Mouse (Mus musculus): ENCODE measurements around the gene Doc2b. TPM values are rescaled to one million over a fixed set of nuclear protein-coding genes. Genes with fewer than 3 reads are reported as not detected.
A peak's percentile ranks its signal among the peaks of the same experiment; 100 is the strongest.

Gene Doc2b
- polyA plus RNA-seq, 1 experiment from 2014 or later, result 0.82 TPM

DNA sequence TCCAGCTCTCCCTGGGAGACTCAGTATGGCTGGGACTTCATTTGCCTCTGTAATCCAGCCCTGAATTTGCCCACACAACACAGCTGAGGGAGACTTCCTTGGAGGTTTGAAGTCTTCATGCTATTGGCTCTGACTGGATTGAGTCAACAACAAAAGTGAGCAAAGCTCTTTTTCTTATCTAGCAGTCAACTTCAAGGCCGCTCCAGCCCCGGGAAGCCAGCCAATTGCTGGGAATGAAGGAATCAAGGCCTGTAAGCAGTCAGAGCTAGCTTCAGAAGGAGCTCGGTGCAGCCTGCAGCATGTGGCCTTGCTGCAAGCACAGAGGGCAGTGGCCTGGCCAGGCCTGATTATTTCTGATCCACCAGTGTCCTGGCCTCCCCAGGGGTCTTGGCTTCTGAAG lies 16.1 kb upstream of the Doc2b start:
- Histone ChIP-seq H3K9me3 (no peaks in the 10 kb centered on the region), H3K27me3 (replicated peaks) (no peaks in the 10 kb centered on the region), H3K4me1 (no peaks in the 10 kb centered on the region), H3K9ac (no peak overlapping the region), H3K4me2 (replicated peaks) (no peak overlapping the region), H3K27ac (no peak overlapping the region), H3K36me3 (no peaks in the 10 kb centered on the region), H3K4me3 (no peak overlapping the region)
- no peak for ATAC-seq (ENCODE audit: low FRiP score, low read depth)
- 67% methylated on average over 3 of the region's 3 CpGs for WGBS

DNA sequence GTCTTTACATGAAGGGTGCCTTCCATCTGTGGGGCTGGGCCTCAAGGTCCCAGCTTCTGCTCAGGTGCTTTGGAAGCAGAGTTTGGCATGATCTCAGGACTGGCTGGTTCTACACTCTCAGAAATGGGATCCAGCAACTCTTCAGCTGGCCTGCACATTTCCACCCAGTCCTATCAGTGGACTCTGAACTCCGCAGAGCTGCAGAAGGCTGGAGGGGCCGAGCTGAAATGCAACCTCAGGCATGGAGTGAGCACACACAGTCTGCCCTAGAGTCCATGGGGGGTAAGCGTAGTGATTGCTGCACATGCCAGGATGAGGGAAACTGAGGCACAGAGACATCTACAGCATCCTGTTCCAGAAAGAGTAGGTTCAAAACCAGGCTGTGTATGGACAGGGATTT lies 14.7 kb upstream of the Doc2b start:
- no peak overlapping the region for H3K4me3 ChIP-seq
- no peak overlapping the region for H3K9ac ChIP-seq
- ATAC-seq (ENCODE audit: low FRiP score, low read depth), result no peak
- no peaks in the 10 kb centered on the region for H3K9me3 ChIP-seq
- WGBS, result 91% methylated on average over 3 of the region's 3 CpGs
- H3K4me1 ChIP-seq, result no peaks in the 10 kb centered on the region
- H3K27ac ChIP-seq, result no peak overlapping the region
- no peaks in the 10 kb centered on the region for H3K27me3 ChIP-seq (replicated peaks)
- no peaks in the 10 kb centered on the region for H3K36me3 ChIP-seq
- H3K4me2 ChIP-seq (replicated peaks), result no peak overlapping the region

DNA sequence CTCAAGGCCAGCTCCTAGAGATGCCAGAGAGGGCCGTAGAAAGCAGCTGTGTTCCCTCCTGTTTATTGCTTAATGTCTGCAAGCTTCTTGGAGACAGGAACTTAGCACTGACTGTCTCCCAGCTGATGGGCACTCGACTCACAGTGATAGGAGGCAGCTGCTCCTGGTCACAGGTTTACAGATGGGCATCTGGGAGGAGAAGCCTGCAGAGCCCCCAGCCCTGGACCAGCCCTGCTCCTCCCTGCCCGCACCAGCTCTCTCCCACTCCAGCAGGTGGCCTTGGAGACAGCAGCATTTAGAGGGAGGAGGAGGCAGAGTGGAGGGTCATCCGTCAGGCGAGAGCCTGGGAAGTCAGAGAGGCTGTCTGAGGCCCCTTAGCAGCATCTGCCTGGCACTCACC lies 11.6 kb upstream of the Doc2b start:
- H3K36me3 ChIP-seq, result no peaks in the 10 kb centered on the region
- H3K9me3 ChIP-seq, result no peaks in the 10 kb centered on the region
- no peak overlapping the region for H3K4me3 ChIP-seq
- no peak overlapping the region for H3K9ac ChIP-seq
- no peaks in the 10 kb centered on the region for H3K4me1 ChIP-seq
- no peak for ATAC-seq (ENCODE audit: low FRiP score, low read depth)
- no peak overlapping the region for H3K4me2 ChIP-seq (replicated peaks)
- no peaks in the 10 kb centered on the region for H3K27me3 ChIP-seq (replicated peaks)
- no peak overlapping the region for H3K27ac ChIP-seq
- WGBS, result 25% methylated on average over 5 of the region's 5 CpGs

DNA sequence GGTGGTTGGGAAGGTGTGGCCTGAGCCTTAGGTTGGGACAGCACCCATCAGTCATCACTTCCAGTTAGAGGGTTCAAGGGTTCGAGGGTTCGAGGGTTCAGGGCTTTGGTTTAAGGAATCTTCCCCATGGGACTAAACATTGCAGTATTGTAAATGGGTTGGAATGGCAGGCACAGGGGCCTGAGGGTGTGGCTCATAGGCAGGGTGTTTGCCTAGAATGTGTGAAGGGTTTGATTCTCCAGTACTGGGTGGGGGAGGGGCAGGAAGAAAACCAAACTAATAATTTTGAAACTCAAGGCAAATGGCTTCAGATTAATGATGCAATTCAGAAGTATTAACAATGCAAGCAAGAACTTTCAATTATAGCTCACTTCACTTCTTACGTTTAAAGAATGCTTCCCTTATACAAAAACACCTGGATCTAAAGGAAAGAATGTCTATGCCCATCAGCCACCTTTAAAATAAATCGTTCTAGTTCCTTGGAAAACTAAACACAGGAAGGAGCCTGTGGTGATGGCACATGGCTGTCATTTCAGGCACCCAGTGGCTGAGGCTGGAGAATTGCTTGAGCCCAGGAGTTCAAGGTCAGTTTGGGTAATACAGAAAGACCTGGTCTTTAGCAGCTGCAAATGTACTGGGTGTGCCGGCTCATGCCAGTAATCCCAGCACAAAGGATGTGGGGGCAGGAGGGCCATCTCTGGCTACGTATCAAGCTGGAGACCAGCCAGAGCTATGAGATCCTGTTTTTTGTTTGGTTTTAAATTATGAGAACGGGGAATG lies 6.1 kb upstream of the Doc2b start:
- no peak overlapping the region for H3K4me2 ChIP-seq (replicated peaks)
- ATAC-seq (ENCODE audit: low FRiP score, low read depth), result no peak
- H3K9ac ChIP-seq, result no peak overlapping the region
- H3K27ac ChIP-seq, result no peak overlapping the region
- H3K4me3 ChIP-seq, result no peak overlapping the region
- H3K36me3 ChIP-seq, result no peaks in the 10 kb centered on the region
- H3K27me3 ChIP-seq (replicated peaks), result peaks cover 8% of the 10 kb centered on the region
- peaks cover 6% of the 10 kb centered on the region for H3K4me1 ChIP-seq
- 89% methylated on average over 7 of the region's 7 CpGs for WGBS
- H3K9me3 ChIP-seq, result no peaks in the 10 kb centered on the region

DNA sequence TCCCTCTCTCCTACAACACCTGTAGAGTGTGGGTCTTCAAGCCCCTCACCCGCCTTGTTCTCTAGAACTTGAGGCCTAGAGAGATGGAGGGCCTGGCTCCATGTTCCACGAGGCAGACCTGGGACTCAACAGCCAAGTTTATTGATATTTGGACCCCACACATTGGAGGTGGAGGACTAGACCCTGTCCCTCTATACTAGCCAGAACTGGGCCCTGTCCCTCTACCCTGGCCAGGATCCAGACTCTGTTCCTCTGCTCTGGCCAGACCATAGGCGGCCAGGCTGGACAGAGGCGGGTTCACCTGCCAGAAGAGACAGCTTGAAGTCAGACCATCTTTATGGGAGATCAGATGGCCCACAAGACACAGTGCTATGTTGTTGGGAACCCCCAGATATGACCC lies 5.5 kb upstream of the Doc2b start:
- no peak overlapping the region for H3K9ac ChIP-seq
- peaks cover 6% of the 10 kb centered on the region for H3K4me1 ChIP-seq
- H3K27ac ChIP-seq, result no peak overlapping the region
- H3K4me2 ChIP-seq (replicated peaks), result no peak overlapping the region
- H3K36me3 ChIP-seq, result no peaks in the 10 kb centered on the region
- ATAC-seq (ENCODE audit: low FRiP score, low read depth), result no peak
- no peak overlapping the region for H3K4me3 ChIP-seq
- 83% methylated on average over 4 of the region's 4 CpGs for WGBS
- peaks cover 14% of the 10 kb centered on the region for H3K27me3 ChIP-seq (replicated peaks)
- H3K9me3 ChIP-seq, result no peaks in the 10 kb centered on the region

DNA sequence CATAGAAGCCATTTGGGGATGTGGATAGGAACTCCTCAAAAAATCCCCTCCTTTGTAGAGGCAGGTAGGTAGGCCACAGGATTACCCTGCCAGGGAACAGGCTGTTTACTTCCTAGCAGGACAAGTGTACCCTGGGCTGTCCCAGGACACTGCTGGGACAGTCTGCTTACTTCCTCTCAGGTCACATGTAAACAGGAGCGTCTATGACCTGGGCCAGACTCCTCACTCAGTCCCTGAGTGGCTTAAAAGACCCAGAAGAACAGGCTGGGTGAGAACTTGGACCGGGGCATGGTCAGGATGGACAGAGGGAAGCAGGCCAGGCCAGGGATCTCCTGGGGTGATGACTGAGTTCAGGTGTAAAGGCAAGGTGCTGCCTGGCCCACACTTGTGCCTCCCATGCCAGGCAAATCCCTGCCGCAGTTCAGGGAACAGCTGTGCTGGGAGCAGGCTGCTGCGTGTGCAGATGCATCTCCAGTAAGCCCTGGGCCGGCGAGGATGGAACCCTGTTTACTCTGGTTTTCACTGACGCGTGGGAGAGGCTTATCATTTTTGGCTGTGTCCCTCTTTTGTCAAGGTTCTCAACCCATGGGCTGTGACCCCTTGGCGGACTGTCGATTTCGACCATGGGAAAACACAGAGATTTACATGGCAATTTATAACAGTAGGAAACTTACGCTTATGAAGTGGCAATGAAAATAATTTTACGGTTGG lies 842 bp upstream of the Doc2b start:
- H3K27me3 ChIP-seq (replicated peaks), result peaks cover 55% of the 10 kb centered on the region
- H3K4me2 ChIP-seq (replicated peaks), result peak overlapping the region; percentile 70
- H3K4me3 ChIP-seq, result no peak overlapping the region
- no peaks in the 10 kb centered on the region for H3K9me3 ChIP-seq
- H3K36me3 ChIP-seq, result no peaks in the 10 kb centered on the region
- no peak overlapping the region for H3K27ac ChIP-seq
- no peak for ATAC-seq (ENCODE audit: low FRiP score, low read depth)
- peaks cover 21% of the 10 kb centered on the region for H3K4me1 ChIP-seq
- H3K9ac ChIP-seq, result no peak overlapping the region
- WGBS, result 75% methylated on average over 13 of the region's 13 CpGs

DNA sequence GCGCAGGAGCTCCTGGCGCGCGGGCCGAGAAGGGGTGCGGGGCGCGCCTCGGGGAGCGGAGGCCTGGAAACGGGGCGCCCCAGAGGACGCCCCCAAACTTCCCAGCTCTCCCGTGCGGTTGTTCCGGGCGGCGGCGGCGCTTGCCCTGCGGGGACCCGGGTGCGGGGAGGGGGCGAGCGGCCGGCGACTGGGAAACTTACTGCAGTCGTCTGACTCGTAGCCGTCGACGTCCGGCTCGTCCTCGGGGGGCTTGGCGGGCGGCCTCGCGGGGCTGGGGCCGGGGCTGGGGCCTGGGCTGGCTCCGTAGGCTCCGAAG lies 570 bp downstream of the Doc2b start:
- Histone ChIP-seq H3K9ac (peak overlapping the region; percentile 48), H3K4me3 (peak overlapping the region; percentile 52), H3K36me3 (no peaks in the 10 kb centered on the region), H3K9me3 (no peaks in the 10 kb centered on the region), H3K27ac (no peak overlapping the region), H3K27me3 (replicated peaks) (peaks cover 55% of the 10 kb centered on the region), H3K4me1 (peaks cover 21% of the 10 kb centered on the region), H3K4me2 (replicated peaks) (peak overlapping the region; percentile 70)
- no peak for ATAC-seq (ENCODE audit: low FRiP score, low read depth)
- 1% methylated on average over 42 of the region's 42 CpGs for WGBS

DNA sequence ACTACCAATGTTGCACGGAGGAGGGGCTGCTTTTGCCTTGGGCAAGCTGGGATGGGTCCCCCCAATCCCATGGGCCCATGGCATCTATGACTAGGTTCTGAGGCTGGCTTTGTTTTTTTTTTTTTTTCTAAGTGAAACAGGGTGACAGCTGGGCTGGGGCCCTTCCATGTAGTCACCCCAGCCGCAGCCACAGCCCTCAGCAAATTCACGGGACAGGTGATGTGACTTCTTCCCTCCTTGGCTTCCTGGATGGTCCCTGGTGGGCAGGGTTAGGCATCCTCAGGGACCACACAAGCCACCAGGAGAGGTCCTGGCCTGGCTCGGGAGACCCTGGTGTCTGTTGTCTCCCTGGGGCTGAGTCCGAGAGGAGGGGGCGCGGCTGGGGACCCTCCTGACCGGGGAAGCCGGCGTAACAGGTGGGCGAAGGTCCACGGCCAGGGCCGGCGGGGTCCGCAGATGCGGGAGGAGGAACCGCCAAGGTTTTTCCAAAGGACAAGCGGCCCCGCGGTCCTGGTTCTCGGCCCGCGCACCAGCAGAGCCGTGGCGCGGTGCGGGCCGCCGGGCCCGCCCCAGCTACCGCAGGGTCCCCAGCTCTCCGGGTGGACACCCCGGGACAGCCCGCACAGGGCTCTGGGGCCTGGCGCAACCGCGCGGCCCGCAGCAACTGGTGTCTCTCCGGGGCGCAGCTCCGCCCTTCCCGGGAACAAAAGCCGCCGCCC lies 1.1 kb downstream of the Doc2b start:
- peaks cover 55% of the 10 kb centered on the region for H3K27me3 ChIP-seq (replicated peaks)

DNA sequence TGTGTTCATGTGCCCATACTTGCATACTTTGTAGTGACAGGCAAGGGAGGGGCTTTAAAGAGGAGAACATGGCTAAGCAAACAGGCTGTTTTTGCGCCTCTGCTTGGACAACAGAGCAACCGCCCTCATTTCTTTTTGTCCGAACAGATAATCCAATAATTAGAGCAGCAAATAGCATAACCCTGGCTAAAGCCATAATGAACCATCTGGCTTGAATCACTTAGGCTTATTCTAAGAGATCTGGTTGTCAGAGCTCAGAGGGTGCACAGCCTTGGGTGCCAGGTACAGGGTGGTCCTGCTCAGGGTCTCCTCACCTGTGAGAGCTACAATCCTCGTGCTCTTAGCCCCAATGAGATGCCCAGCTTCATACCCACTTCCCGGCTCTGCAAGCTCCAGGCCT lies 2.5 kb downstream of the Doc2b start:
- no peak overlapping the region for H3K4me3 ChIP-seq
- H3K36me3 ChIP-seq, result no peaks in the 10 kb centered on the region
- no peak overlapping the region for H3K4me2 ChIP-seq (replicated peaks)
- H3K27me3 ChIP-seq (replicated peaks), result peaks cover 53% of the 10 kb centered on the region
- 73% methylated on average over 5 of the region's 5 CpGs for WGBS
- H3K9ac ChIP-seq, result no peak overlapping the region
- ATAC-seq (ENCODE audit: low FRiP score, low read depth), result no peak
- H3K9me3 ChIP-seq, result no peaks in the 10 kb centered on the region
- no peak overlapping the region for H3K27ac ChIP-seq
- H3K4me1 ChIP-seq, result peaks cover 15% of the 10 kb centered on the region

More for the DNA sequence above, 1.1 kb downstream of the Doc2b start:
- Histone ChIP-seq H3K4me3 (peak overlapping the region; percentile 52), H3K9me3 (no peaks in the 10 kb centered on the region), H3K4me2 (replicated peaks) (peak overlapping the region; percentile 70), H3K27ac (no peak overlapping the region), H3K9ac (peak overlapping the region; percentile 48; the same call in 1 of the 2 replicates), H3K36me3 (no peaks in the 10 kb centered on the region), H3K4me1 (peaks cover 21% of the 10 kb centered on the region)
- WGBS, result 4% methylated on average over 45 of the region's 45 CpGs
- ATAC-seq (ENCODE audit: low FRiP score, low read depth), result no peak; the same call in 1 of the 2 replicates

DNA sequence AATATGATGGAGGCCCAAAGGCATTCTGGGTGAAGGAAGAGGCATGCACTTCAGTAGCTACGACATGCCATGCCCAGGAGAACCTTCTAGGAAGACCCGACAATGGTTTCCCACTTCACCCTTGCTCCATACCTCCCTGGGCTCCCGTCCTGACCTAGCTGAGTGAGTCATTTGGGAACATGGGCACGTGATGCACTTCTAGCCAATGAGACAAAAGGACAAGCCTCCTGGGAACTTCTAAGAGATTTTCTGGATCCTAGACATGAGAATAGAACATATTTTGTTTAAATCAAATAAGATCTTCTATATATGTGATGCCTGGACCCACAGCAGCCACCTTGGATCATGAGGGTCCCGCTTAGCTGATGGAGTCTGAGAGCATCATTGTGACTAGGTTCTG lies 3.3 kb downstream of the Doc2b start:
- H3K9ac ChIP-seq, result no peak overlapping the region
- H3K4me3 ChIP-seq, result no peak overlapping the region
- no peak overlapping the region for H3K27ac ChIP-seq
- H3K36me3 ChIP-seq, result no peaks in the 10 kb centered on the region
- H3K9me3 ChIP-seq, result no peaks in the 10 kb centered on the region
- 76% methylated on average over 5 of the region's 5 CpGs for WGBS
- peaks cover 51% of the 10 kb centered on the region for H3K27me3 ChIP-seq (replicated peaks)
- no peak overlapping the region for H3K4me2 ChIP-seq (replicated peaks)
- peaks cover 18% of the 10 kb centered on the region for H3K4me1 ChIP-seq
- no peak for ATAC-seq (ENCODE audit: low FRiP score, low read depth)

DNA sequence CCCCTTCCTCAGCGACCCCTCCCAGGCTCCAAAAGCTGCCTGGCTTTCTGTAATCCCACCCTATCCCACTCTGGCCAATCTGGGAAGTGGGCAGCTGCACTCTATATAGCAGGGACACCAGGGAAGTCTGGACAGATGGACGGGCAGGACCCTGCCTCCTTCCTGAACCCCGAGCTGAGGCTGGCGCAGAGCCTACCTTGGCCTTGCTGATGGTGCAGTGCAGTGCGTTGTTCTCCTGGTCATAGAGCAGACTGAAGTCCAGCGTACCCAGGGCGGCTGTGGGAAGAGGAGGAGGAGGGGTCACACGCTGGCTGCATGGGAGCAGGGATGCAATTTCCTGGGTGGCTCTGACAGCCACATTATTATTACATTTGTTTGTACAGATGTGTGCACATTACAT lies 10.0 kb downstream of the Doc2b start:
- Histone ChIP-seq H3K4me2 (replicated peaks) (no peak overlapping the region), H3K27me3 (replicated peaks) (no peaks in the 10 kb centered on the region), H3K9ac (no peak overlapping the region), H3K4me3 (no peak overlapping the region), H3K36me3 (no peaks in the 10 kb centered on the region), H3K9me3 (no peaks in the 10 kb centered on the region), H3K4me1 (0 out of 2 replicates have a peak, but pooled peaks cover 3% of the 10 kb centered on the region), H3K27ac (no peak overlapping the region)
- 75% methylated on average over 8 of the region's 8 CpGs for WGBS
- ATAC-seq (ENCODE audit: low FRiP score, low read depth), result no peak

DNA sequence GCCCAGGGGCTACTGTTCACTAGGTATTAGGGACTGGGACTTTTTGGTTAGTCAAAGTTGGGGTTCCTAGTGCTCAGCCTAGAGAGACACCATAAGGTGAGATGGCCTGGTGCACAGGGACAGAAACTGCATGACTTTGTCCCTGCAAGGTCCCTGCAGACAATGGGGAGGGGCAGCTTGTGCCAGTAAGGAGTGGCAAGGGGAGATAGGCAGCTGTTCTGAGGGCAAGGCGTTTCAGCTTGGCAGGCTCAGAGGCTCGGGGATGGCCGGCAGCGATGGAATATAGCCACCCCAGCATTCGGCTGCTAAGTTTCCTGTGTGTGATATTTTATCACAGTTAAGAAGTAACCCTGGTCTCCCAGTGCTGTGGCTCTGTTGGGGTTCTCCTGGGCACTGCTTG lies 12.1 kb downstream of the Doc2b start:
- no peak overlapping the region for H3K4me2 ChIP-seq (replicated peaks)
- no peak overlapping the region for H3K9ac ChIP-seq
- WGBS, result 88% methylated on average over 5 of the region's 5 CpGs
- no peak overlapping the region for H3K4me3 ChIP-seq
- H3K36me3 ChIP-seq, result no peaks in the 10 kb centered on the region
- H3K4me1 ChIP-seq, result 0 out of 2 replicates have a peak, but pooled peaks cover 3% of the 10 kb centered on the region
- H3K27me3 ChIP-seq (replicated peaks), result no peaks in the 10 kb centered on the region
- H3K9me3 ChIP-seq, result no peaks in the 10 kb centered on the region
- no peak for ATAC-seq (ENCODE audit: low FRiP score, low read depth)
- no peak overlapping the region for H3K27ac ChIP-seq

Measured in neural tube, embryonic 12.5 days (tissue).